Mouse (Mus musculus) kidney, postnatal 36 days (tissue): Measurements from ENCODE around the gene Mta3.

ENCODE experiments used
- DNase-seq, 2 experiments: peaks; one replicate each; pipeline ENCODE4 v3.0.0; 2021 to 2022; ENCODE audit warnings: mixed read lengths in 2 of 2

The Mta3 gene

DNA sequence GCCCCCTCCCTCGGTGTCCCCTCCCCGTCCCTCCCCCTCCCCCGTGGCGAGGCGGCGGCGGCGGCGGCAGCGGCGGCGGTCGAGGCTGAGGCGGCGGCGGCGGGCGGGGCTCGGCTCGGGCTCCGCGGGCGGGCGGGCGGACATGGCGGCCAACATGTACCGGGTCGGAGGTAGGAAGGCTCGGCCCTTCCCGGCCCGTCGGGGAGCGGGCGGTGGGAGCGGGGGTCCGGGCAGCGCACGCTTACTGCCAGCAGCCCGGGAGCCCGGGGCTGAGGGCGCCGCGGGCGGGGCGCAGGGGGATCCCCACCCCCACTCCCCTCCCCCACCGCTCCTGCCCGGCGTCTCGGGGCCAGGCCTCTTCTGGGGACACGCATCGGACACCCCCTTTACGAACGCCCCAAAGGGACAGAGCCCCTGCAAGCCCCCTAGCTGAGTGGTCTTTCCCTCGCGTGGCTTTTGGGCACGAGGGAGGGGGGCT, at the start of gene Mta3:
Gene Mta3 (plus strand): TSS at position 48 of the 478 bp plus-strand sequence.
- DNase-seq = peak; percentile 42 to 85

DNA sequence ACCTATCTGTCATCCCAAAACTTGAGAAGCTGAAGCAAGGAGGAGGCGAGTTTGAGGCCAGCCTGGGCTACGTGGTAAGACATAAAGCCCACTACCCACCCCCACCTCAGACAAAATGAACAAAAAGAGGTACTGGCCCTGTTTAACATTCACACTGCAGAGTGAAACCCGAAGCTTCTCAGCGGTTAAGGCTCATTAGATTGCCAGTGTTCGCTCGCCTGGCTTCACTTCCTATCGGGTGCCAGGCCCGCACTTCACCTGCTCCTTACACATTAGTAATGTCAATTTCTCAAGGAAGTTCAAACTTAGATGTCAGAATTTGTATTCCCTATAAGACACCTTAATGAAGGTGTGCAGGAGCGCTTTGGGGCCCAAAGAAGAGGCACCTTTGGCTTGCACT, 48.6 kb upstream of the Mta3 start:
- no peak for DNase-seq

GRCm38 (mm10) chr17:83658943-83659342, 47.0 kb upstream of the Mta3 start:
- DNase-seq = no peak

DNA sequence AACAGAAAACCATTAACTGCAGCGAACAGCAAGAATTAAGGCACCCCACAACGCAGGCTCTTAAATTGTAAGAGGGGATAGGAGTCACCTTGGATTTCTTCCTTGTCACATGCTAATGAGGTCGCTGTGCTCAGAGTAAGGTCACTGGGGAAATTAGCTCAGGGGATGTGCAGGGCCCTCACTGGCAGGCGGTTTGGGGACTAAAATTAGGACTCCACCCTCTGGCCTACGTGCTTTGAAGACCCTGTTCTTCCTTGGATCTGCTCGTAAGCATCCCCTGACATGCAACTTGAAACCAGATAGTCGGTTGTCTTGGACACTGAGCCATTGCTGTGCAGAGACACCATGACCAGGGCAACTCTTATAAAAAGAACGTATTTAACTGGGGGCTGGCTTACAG, 41.2 kb upstream of the Mta3 start:
- no peak for DNase-seq

DNA sequence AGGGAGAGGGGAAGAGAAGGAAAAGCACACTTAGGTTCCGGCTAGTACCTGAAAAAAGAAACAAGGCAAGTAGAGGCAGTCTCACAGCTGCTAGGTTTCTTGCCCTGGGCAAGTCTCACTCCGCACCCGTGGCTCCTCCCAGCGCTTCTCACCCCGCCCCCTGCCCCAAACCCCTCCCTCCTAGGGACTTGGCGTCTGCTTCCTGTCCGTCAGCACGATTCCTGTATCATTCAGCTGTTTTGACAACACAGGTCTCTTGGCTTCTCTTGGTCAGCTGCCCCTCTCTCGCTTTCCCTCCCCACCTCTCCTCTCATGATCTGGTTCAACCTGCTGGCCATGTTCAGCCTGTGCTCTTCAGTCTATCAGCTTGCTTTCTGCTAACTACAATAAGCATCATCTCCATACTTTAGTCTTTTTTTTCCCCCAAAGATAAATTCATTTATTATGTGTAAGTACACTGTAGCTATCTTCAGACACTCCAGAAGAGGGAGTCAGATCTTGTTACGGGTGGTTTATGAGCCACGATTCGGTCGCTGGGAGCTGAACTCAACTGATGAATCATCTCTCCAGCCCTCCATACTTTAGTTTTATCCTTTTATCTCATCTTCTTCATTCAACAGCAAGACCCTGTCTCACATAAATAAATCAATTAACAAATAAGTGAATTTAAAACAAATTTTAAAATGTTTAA, 39.2 kb upstream of the Mta3 start:
- DNase-seq = peak in 1 of 2 experiments; percentile 19

GRCm38 (mm10) chr17:83667934-83668690, 37.9 kb upstream of the Mta3 start:
- DNase-seq = no peak

- DNase-seq = peak in 1 of 2 experiments; percentile 36
Measured at GRCm38 (mm10) chr17:83672685-83673084, 33.3 kb upstream of the Mta3 start.

DNA sequence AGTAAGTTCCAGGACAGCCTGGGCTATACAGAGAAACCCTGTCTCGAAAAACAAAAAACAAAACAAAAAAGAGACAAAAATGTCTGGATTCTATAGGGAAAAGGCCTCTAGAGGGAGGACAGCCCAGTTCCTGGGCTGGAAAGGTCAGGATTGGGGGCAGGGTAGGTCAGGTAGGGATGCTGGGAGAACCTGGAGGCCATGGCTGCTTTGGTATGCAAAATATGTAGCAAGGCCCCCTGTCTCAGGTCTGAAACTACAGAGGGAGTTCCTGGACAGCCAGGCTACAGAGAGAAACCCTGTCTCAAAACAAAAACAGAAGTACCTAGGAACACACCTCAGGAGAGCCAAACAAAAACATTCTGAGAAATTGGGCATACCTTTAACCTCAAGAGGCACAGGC, 28.6 kb upstream of the Mta3 start:
- no peak for DNase-seq

GRCm38 (mm10) chr17:83681977-83682376, 24.0 kb upstream of the Mta3 start:
- DNase-seq = no peak

DNA sequence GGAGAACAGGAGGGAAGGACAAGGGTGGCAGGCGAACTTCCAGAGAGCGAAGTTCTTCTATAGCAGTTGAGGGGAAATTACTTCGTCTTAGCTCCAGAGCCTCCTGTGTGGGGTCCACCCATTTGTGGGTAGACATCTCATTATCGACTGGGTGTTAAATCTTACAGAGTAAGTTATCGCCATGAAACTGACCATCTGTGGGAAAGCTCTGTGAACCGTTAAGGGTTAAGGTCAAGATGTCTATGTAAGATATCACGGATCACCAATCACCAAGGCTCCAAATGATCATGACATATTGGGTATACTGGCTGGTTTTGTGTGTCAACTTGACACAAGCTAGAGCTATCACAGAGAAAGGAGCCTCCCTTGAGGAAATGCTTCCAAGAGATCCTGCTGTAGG, 21.5 kb upstream of the Mta3 start:
- DNase-seq = no peak

- DNase-seq = no peak
Measured at GRCm38 (mm10) chr17:83690418-83690817, 15.5 kb upstream of the Mta3 start.

GRCm38 (mm10) chr17:83691379-83691778, 14.6 kb upstream of the Mta3 start:
- DNase-seq = no peak

DNA sequence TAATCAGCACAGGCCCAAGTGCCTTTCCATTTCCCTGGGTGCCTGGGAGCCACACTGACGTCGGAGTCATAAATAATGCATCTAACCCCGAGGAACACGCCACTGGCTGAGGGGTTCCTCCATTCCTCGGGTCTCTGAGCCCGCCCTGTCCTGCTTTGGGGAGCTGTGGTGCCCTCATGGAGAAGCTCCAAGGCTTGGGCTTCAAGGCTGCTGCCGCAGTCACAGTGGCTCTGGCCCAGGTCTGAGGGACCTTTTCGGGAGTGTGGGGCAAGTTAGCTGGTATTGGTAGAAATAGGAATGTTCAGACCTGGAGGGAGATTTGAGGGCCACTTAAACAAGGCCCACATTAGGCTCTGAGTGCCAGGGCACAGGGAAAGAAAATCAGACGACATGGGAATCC, 12.0 kb upstream of the Mta3 start:
- no peak for DNase-seq

GRCm38 (mm10) chr17:83695785-83696184, 10.2 kb upstream of the Mta3 start:
- no peak for DNase-seq

- DNase-seq = peak; percentile 35 to 38
Measured at GRCm38 (mm10) chr17:83699062-83699724, 6.8 kb upstream of the Mta3 start.

DNA sequence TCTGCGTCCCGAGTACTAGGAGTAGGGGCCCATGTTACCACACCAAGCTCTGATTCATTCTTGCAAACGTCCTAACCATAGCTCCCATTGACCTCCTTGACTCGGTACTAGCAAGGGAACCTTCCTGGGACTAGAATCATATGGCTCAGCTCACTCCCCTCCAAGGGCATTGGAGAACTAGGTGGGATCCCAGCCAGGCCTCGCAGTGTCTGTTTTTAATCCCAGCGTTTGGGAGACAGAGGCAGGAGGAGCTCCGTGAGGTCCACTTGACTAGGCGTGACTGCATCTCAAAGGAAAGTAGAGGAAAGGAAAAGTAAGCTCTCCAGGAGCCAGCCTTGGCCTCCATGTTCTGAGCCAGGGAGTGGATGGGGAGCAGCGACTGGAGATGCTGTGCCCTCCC, 5.8 kb upstream of the Mta3 start:
- DNase-seq = no peak

GRCm38 (mm10) chr17:83704469-83704868, 1.5 kb upstream of the Mta3 start:
- DNase-seq = no peak

- DNase-seq = peak; percentile 25 to 59
Measured at GRCm38 (mm10) chr17:83705352-83706115, 429 bp upstream of the Mta3 start.

DNA sequence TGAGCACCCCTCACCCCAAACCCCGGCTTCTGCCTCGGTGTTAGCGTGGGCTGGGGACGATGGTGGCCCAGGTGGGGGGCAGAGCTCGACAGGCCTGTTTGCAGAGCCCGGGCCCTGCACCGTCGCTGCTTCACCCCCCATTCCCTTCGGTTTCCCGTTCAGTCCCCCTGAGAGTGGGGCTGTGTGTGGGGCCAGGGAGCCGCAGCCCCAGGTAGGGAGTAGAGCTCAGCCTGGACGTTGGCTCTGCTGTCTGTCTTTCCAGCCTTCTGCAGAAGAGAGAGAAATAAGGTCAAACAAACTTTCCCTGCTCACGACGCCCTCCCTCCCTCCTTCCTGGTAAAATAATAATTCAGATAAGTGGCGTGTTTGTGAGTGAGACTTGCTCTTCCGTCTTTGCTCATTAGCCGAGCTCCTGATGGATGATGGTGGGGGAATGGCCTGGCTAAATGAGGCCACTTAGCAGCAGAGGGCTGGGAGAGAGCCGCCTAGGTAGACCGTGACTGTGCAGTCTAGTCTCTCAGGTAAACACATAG, 697 bp downstream of the Mta3 start:
- DNase-seq = peak in 1 of 2 experiments; percentile 52

GRCm38 (mm10) chr17:83707372-83707771, 1.4 kb downstream of the Mta3 start:
- no peak for DNase-seq

- DNase-seq = no peak
Measured at GRCm38 (mm10) chr17:83707846-83708245, 1.9 kb downstream of the Mta3 start.

GRCm38 (mm10) chr17:83708256-83708655, 2.3 kb downstream of the Mta3 start:
- no peak for DNase-seq

- DNase-seq = no peak
Measured at GRCm38 (mm10) chr17:83708891-83709290, 2.9 kb downstream of the Mta3 start.
